In the genomic region with DNA sequence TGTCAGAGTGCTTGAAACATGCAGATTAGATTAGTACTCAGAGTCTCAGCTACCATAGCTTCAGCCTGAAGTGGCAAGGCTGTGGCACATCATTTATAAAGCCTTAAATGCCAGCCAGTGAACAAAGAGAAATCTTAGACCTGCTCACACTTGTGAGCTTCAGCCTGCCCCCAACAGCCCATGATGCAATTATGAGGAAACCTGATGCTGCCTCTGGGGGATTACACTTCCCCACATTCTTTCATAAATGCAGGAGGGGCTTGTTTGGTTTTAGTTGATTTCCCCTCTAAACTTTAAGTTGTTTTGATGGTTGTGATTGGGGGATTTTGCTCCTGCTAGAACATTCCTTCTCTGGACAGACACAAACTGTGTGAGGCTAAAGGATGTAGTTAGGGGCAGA, we compare ENCODE assay signal across 8 mouse cellular contexts. TPM values are rescaled to one million over a fixed set of nuclear protein-coding genes. Genes with fewer than 3 reads are reported as not detected.
A peak's percentile ranks its signal among the peaks of the same experiment; 100 is the strongest.
DNase-seq lines count a peak whose midpoint lies in the region; ATAC-seq and TF ChIP-seq lines count a peak whose summit lies in the region.
"Had no signal": no experiment of that assay in that cellular context is flagged by ENCODE, and none has a peak within 500 bp of the region (broad histone marks: within the 10 kb centered on the region; RNA-seq: fewer than 3 reads in every experiment).

No protein-coding gene starts in this region.

- TF ChIP-seq CTCF in layer of hippocampus, adult 2 months (conservative IDR thresholded peaks at IDR 0.05) = no peak

- H3K4me2 ChIP-seq in limb, embryonic 14.5 days (replicated peaks; ENCODE audit: low read depth, low read length, severe bottlenecking) = peak overlapping the region; percentile 98

- intact Hi-C loops in left cerebral cortex, postnatal 25 days (cut with DNase I) = no loop called here

- H3K9ac ChIP-seq in limb, embryonic 14.5 days (ENCODE audit: low read depth, low read length, severe bottlenecking) = 0 out of 2 replicates have a peak overlapping the region, but pooled peaks have one; percentile 16

- H3K4me3 ChIP-seq in layer of hippocampus, adult 2 months = peak overlapping the region; percentile 85; the same call in 1 of the 2 replicates
- H3K4me3 ChIP-seq in brown adipose tissue, adult 24 weeks (ENCODE audit: insufficient read depth, low read depth, low read length) = peak overlapping the region; percentile 12; the same call in 1 of the 2 replicates
- H3K4me3 ChIP-seq in limb, embryonic 14.5 days (replicated peaks; ENCODE audit: low read length) = no peak overlapping the region

- no peaks in the 10 kb centered on the region for H3K27me3 ChIP-seq in limb, embryonic 14.5 days (ENCODE audit: control insufficient read depth, insufficient read depth, low read length)

- no peak for DNase-seq in layer of hippocampus, adult 2 months (ENCODE audit: low spot score in 2 of 2)
- no peak for DNase-seq in layer of hippocampus, adult 8-10 months (ENCODE audit: low spot score in 2 of 2)
- peak; percentile 70 for DNase-seq in limb, embryonic 14.5 days (ENCODE audit: low spot score)
- no peak for DNase-seq in left cerebral cortex, postnatal 25 days (ENCODE audit: low spot score in 2 of 2)
- DNase-seq in gastrocnemius, postnatal 4 days (ENCODE audit: low spot score in 2 of 2) = no peak
- DNase-seq: cerebellum, adult 11-12 months had no signal

- H3K27ac ChIP-seq in layer of hippocampus, adult 2 months = peak overlapping the region; percentile 58
- peak overlapping the region; percentile 83 for H3K27ac ChIP-seq in brown adipose tissue, adult 24 weeks (replicated peaks; ENCODE audit: low read depth, low read length)
- peak overlapping the region; percentile 44; the same call in 1 of the 2 replicates for H3K27ac ChIP-seq in limb, embryonic 14.5 days (replicated peaks; ENCODE audit: low read depth, low read length)

- TF ChIP-seq POLR2A in limb, embryonic 14.5 days (IDR thresholded peaks at IDR 0.05; ENCODE audit: borderline replicate concordance, extremely low read depth, insufficient read depth, insufficient read length) = no peak

- H3K36me3 ChIP-seq in limb, embryonic 14.5 days (ENCODE audit: control insufficient read depth, insufficient read depth, low read length) = no peaks in the 10 kb centered on the region; the same call in 1 of the 2 replicates

- no peaks in the 10 kb centered on the region for H3K9me3 ChIP-seq in limb, embryonic 14.5 days (ENCODE audit: control insufficient read depth, low read length)

- H3K4me1 ChIP-seq in brown adipose tissue, adult 24 weeks (ENCODE audit: control insufficient read depth, insufficient read depth, insufficient read length, low read length) = peaks cover 41% of the 10 kb centered on the region
- H3K4me1 ChIP-seq in limb, embryonic 14.5 days (ENCODE audit: control insufficient read depth, insufficient read depth, low read length) = peaks cover 44% of the 10 kb centered on the region

- ATAC-seq in granulocyte monocyte progenitor cell, adult 5-6 weeks (replicated peaks; ENCODE audit: poor library complexity, severe bottlenecking) = peak; percentile 20
- ATAC-seq in limb, embryonic 14.5 days (ENCODE audit: low FRiP score, low read depth) = no peak

RNA-seq across cellular contexts. Expression of gene Mbnl2, which starts 4.7 kb away (rescaled TPM):
- total RNA-seq in layer of hippocampus, adult 2 months (2021) = 100 to 1,000 TPM; 244 to 250 TPM
- total RNA-seq in layer of hippocampus, adult 8-10 months (2022) = 100 to 1,000 TPM; 203 to 270 (median 247) TPM
- polyA plus RNA-seq in brown adipose tissue, adult 24 weeks (2012; ENCODE audit: insufficient read depth, insufficient read length, missing spikeins) = 152 and 170 TPM in 2 replicates
- total RNA-seq in granulocyte monocyte progenitor cell, adult 5-6 weeks (2014; fragmentation: Nextera tagmentation) = 55.0 and 74.3 TPM in 2 replicates
- total RNA-seq in granulocyte monocyte progenitor cell, adult 5-6 weeks (2017) = 66.8 and 83.5 TPM in 2 replicates
- polyA plus RNA-seq in limb, embryonic 14.5 days (2012; rRNA removed) = 109 and 116 TPM in 2 replicates
- 160 and 161 TPM in 2 replicates for polyA plus RNA-seq in limb, embryonic 14.5 days (2014; fragmentation: Nextera tagmentation; extraction: Ambion mirVana)
- total RNA-seq in left cerebral cortex, postnatal 25 days (2021) = 100 to 1,000 TPM; 244 to 245 TPM
- total RNA-seq in gastrocnemius, postnatal 4 days (2021) = 100 to 1,000 TPM; 172 to 208 TPM
